Mouse (Mus musculus) thymus, adult 2 months (tissue): Measurements from ENCODE around the gene Eya2. TPM values are rescaled to one million over a fixed set of nuclear protein-coding genes. Genes with fewer than 3 reads are reported as not detected.
A peak's percentile ranks its signal among the peaks of the same experiment; 100 is the strongest.

Experiments used
- DNase-seq: peaks from one replicate; pipeline ENCODE4 v3.0.0; 2021
- H3K27ac ChIP-seq: fragments of 200-500 bp; 2 replicates; pipeline ENCODE4 v1.5.1; 2012; ENCODE audit warnings: low read length, control low read depth; ENCODE audit not compliant: control insufficient read depth, insufficient read depth
- H3K27me3 ChIP-seq: fragments of 200-500 bp; 2 replicates; pipeline ENCODE4 v1.6.1; 2012; ENCODE audit warnings: mild to moderate bottlenecking, low read length, moderate library complexity, mixed read lengths; ENCODE audit not compliant: control insufficient read depth, insufficient read depth
- H3K36me3 ChIP-seq: fragments of 200-500 bp; 2 replicates; pipeline ENCODE4 v1.6.1; 2012; ENCODE audit warnings: mild to moderate bottlenecking, low read length, moderate library complexity; ENCODE audit not compliant: control insufficient read depth, insufficient read depth
- H3K4me1 ChIP-seq: fragments of 200-500 bp; replicated peaks from 2 replicates; pipeline ENCODE4 v1.6.1; 2012; ENCODE audit warnings: low read length; ENCODE audit not compliant: control insufficient read depth, insufficient read depth
- H3K4me3 ChIP-seq: fragments of 200-500 bp; 2 replicates; pipeline ENCODE4 v1.5.1; 2012; ENCODE audit warnings: mild to moderate bottlenecking, low read length, control low read depth, moderate library complexity; ENCODE audit not compliant: control insufficient read depth, insufficient read depth
- CTCF ChIP-seq: fragments of 200-500 bp; IDR thresholded peaks from 2 replicates; pipeline ENCODE4 v1.5.1; 2012; ENCODE audit warnings: mild to moderate bottlenecking, control low read depth, low read length, moderate library complexity, borderline replicate concordance; ENCODE audit not compliant: control insufficient read depth, poor library complexity, insufficient read depth; ENCODE audit errors: extremely low read depth
- POLR2A ChIP-seq: fragments of 200-500 bp; IDR thresholded peaks from 2 replicates; pipeline ENCODE4 v1.6.1; 2012; ENCODE audit warnings: mild to moderate bottlenecking, low read length, control low read depth, moderate library complexity; ENCODE audit not compliant: control insufficient read depth, poor library complexity, insufficient read depth; ENCODE audit errors: extremely low read depth
- WGBS: fragments of 180-500 bp; shearing (Covaris S2); methylation state at CpG from one replicate; pipeline ENCODE4 v1.1.7; 2018; 5-methylcytosine and 5-hydroxymethylcytosine counted together
- polyA plus RNA-seq: library from polyadenylated mRNA; depleted of rRNA; stranded (reverse); fragments of >200 nt; gene quantifications from 2 replicates; pipeline ENCODE4 v1.2.3, GENCODE M21; 2012

Eya2 gene
- polyA plus RNA-seq, 1 experiment = 85.9 TPM

- H3K4me1 ChIP-seq = no peaks in the 10 kb centered on the region
- no peaks in the 10 kb centered on the region for H3K27me3 ChIP-seq
- peaks cover 32% of the 10 kb centered on the region for H3K36me3 ChIP-seq
- TF ChIP-seq CTCF (no peak), POLR2A (no peak)
- 94% methylated on average over 8 of the region's 8 CpGs for WGBS
- DNase-seq = no peak
- no peak overlapping the region for H3K4me3 ChIP-seq
- no peak overlapping the region for H3K27ac ChIP-seq
These were observed 218.1 kb downstream of the Eya2 start for GRCm38 (mm10) chr2:165812889-165813288.

DNA sequence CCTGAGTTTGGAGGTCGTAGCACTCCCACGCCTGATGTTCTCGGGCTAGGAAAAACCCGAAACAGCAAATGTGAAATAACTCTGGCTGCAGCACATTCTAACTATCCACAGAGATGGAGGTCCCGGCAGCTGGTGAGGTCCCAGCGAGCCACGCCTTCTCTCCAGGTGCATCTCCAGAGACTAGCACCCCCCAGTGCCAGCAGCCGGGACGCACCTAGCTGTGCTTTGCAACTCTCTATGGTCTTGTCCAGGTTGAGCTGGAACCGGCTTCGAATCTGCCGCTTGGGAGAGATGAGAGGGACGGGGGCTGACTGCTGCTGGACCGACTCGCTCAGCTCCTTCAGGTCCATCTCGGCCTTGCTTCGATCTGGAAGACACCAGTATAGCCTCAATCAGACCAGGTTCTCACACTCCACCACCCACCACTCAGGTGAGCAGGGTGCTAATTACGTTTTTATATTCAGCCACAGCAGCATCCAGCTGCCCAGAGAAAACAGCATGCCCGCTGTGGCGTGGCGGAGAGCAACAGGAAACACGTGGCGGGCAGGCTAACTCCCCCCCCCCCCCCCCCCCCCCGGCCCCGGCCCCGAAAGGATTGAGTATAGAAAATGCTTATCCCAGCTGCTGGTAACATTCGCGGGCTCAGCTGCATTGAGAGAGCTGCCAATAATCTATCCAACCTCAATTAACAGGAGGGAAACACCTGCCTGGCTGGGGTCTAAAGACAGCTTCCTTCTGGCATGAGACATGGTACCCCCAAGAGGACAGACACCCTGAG, 220.5 kb downstream of the Eya2 start:
- Histone ChIP-seq H3K4me3 (no peak overlapping the region), H3K27me3 (no peaks in the 10 kb centered on the region), H3K4me1 (no peaks in the 10 kb centered on the region), H3K27ac (no peak overlapping the region), H3K36me3 (peaks cover 31% of the 10 kb centered on the region)
- TF ChIP-seq CTCF (no peak), POLR2A (no peak)
- WGBS = 74% methylated on average over 28 of the region's 28 CpGs
- no peak for DNase-seq

DNA sequence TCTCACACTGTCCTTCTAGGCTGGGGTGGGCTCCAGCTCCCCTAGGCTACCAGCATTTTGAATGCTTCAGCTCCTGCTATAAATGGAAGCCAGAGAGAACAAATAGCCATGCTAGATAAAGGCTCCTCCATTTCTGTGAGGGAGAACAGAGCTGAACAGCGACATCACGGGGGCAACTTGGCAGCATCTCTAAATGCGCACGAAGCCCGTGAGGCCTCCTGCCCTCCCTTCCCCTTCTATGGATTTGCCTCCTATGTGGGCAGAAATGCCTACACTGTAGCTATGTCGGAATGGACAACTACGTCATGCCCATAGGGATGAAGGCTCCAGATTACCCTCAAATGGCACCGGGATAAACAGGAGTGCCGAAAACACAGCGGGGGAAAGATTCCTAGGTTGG, 222.6 kb downstream of the Eya2 start:
- no peaks in the 10 kb centered on the region for H3K27me3 ChIP-seq
- no peak overlapping the region for H3K27ac ChIP-seq
- TF ChIP-seq CTCF (no peak), POLR2A (no peak)
- WGBS = 97% methylated on average over 10 of the region's 10 CpGs
- no peaks in the 10 kb centered on the region for H3K4me1 ChIP-seq
- H3K4me3 ChIP-seq = no peak overlapping the region
- DNase-seq = no peak
- peaks cover 23% of the 10 kb centered on the region for H3K36me3 ChIP-seq

DNA sequence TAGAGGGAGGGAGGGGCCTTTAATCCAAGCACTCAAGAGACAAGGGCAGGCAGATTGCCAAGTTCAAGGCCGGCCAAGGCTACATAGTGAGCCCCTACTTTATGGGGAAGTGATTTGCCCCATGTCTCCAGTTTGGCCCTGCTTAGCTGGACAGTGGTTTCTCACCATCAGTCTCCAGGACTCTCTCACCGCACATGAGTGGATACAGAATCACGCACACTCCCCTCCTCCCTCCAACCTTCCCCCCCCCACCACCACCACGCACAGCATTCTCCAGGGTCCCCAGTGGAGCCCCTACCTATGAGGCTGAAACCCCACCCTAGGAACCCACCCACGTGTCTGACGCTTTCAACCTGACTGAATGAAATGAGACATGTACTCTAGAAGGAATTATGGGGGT, 223.7 kb downstream of the Eya2 start:
- Histone ChIP-seq H3K27me3 (no peaks in the 10 kb centered on the region), H3K4me3 (no peak overlapping the region), H3K4me1 (no peaks in the 10 kb centered on the region), H3K36me3 (peaks cover 17% of the 10 kb centered on the region), H3K27ac (no peak overlapping the region)
- DNase-seq = no peak
- WGBS = 89% methylated on average over 6 of the region's 6 CpGs
- TF ChIP-seq CTCF = no peak
- TF ChIP-seq POLR2A = no peak

DNA sequence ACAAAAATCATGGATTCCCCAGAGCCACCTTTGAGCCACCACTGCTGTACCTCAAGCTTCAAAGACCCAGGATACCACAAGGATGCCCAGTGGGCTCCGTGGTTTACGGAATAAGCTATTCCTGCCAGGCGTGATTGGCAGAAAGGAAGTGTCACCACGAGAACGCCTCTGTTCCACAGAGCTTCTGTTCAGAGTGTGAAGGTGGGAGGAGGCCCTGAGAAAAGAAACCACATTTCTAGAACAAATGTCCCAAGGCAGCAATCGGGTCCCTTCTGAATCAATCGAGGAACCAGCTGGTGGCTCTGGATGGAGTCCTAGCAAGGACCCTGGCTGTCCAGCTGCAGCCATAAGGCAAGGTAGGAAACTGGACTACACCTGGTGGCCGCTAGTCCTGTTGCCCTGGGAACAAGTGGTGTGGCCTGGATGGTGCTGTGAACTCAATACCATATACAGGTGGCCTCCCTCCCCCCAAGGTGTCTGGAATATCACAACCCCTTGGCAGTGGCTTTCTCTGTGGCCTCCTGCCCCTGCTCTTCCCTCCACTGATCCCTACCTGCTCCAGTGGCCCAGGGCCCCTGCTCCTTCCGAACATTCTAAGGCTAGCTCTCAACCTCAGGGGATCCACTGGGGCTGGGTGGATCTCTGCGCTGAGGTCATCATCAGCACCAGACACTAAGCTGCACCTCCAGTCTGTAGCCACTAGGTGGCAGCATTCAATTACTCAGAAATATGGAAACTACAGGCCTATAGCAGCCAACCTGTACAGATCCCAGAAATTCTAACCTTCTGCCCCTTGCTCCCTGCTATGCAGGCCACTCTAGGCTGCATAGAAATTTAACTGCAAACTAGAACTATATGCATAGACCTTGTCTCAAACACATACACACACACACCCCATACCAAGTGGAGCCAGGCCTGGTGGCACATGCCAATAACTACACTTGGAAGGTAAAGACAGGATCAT, 224.4 kb downstream of the Eya2 start:
- no peak overlapping the region for H3K4me3 ChIP-seq
- peaks cover 17% of the 10 kb centered on the region; the same call in 1 of the 2 replicates for H3K36me3 ChIP-seq
- WGBS = 64% methylated on average over 10 of the region's 10 CpGs
- no peak for TF ChIP-seq POLR2A
- TF ChIP-seq CTCF = no peak
- DNase-seq = peak; percentile 59
- H3K27me3 ChIP-seq = no peaks in the 10 kb centered on the region
- no peak overlapping the region for H3K27ac ChIP-seq
- no peaks in the 10 kb centered on the region for H3K4me1 ChIP-seq

DNA sequence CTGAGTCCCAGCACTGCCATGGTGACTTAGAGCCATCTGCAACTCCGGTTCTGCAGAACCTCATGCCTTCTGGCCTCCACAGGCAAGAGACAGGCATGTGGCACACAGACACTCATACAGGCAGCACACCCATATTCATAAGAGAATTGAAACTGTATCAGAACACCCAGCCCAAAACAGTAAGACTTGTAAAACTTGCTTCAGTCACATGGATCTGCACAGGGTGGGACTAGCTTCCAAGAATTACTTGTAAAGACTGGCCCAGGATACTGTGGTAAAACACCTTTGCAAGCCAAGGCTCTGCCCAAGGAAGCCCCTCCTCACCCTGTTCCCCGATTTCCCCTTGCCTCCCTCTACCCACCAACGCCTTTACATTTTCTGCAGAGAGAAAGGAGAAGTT, 225.2 kb downstream of the Eya2 start:
- DNase-seq = no peak
- WGBS = 73% methylated on average over 3 of the region's 3 CpGs
- H3K36me3 ChIP-seq = peaks cover 10% of the 10 kb centered on the region; the same call in 1 of the 2 replicates
- H3K4me1 ChIP-seq = no peaks in the 10 kb centered on the region
- TF ChIP-seq POLR2A (no peak), CTCF (no peak)
- no peak overlapping the region for H3K27ac ChIP-seq
- no peaks in the 10 kb centered on the region for H3K27me3 ChIP-seq
- no peak overlapping the region for H3K4me3 ChIP-seq
